Mouse (Mus musculus): Measurements from ENCODE around the gene Lce1i. TPM values are rescaled to one million over a fixed set of nuclear protein-coding genes. Genes with fewer than 3 reads are reported as not detected.
"Not testable (repeated sequence)": the region's sequence is repeated elsewhere in the genome, so short reads cannot be mapped to it uniquely, and the experiment has no call there.

Lce1i gene
- total RNA-seq (2017): not detected in 2 replicates

GRCm38 (mm10) chr3:92778799-92779198 is at the start of gene Lce1i:
TSS of gene Lce1i (minus strand) at chr3:92778899.
- ATAC-seq (replicated peaks; ENCODE audit: low read depth, poor library complexity, severe bottlenecking): no peak

DNA sequence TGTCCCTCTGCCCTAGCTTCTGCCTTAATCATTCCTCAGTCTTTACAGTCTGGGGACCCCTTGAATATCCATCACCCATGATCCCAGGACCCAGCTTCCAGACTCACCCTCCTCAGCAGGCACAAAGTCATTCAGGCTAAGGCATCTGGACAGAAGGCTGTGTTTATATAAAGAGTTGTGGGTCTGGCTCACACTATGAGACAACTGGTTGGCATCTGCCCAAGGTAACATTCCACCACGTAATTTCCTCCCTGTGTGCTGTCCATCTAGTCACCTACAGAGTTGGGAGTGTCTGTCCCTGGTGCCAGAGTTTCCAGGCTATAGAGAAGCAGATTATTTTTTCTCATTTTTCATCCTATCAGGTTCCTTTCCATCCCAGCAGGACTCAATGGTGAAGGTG is 48.4 kb upstream of the Lce1i start, which contains the start of gene Kprp:
Kprp (minus strand) TSS at position 140 of the 400 bp plus-strand sequence.
- no peak for ATAC-seq (replicated peaks; ENCODE audit: low read depth, poor library complexity, severe bottlenecking)

GRCm38 (mm10) chr3:92825808-92826207 is 47.1 kb upstream of the Lce1i start:
- ATAC-seq (replicated peaks; ENCODE audit: low read depth, poor library complexity, severe bottlenecking): no peak

DNA sequence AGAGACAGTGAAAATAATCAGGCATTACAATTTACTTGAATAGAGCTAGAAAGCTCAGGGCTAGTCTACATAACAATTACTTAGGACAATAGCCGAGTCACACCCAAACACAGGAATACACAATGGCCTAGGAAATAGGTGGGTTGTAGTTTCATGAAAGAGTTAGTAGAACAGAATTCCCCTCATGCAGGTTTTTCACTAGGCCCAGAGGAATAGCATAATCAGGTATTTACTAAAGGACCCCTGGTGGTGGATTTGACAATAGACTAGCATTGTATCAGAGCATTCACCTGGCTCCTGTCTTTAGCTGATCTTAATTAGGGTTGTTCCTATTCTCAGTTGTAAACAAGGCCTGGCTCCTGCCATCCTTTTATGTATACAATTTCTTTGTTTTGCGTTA is 37.3 kb upstream of the Lce1i start:
- ATAC-seq (replicated peaks; ENCODE audit: low read depth, poor library complexity, severe bottlenecking): not testable (repeated sequence)

DNA sequence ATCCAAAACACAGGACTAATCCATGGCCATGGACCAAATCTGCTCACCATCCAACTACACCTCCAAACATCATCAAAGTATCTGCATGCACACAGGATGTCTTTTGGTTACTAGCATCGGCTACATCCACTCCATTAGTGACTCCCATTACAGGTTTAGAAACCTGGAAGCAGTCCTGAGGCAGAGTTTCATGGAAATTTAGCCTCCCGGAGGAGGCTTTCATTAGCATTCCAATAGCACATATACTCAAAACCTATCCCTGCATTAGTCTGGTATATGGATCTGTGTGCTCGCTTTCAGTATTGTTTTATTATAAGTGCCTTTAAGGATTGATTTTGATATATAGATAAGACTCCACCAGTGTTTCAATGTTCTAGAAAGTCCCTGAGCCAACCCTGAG is 36.9 kb upstream of the Lce1i start:
- ATAC-seq (replicated peaks; ENCODE audit: low read depth, poor library complexity, severe bottlenecking): no peak

DNA sequence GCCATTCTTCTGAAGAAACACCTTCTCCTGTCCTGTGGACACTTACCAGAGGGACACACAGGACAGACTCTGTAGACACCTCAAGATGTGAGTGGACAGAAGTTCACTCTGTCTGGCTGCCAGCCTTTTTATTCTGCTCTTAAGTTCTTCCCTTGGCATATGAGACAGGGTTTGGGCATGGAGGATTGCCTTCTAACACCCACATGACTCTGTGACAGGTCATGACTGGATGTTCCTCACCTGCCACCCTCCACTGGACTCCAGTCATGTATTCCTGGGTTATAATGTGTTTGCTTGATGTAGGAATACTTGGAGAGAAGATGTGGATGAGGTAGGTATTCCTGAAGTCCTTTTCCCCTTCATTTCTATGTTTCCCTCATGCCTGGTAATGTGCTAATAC is 29.1 kb upstream of the Lce1i start, which contains the start of gene Lce1k:
Lce1k (minus strand) TSS at position 101 of the 400 bp plus-strand sequence.
- no peak for ATAC-seq (replicated peaks; ENCODE audit: low read depth, poor library complexity, severe bottlenecking)

DNA sequence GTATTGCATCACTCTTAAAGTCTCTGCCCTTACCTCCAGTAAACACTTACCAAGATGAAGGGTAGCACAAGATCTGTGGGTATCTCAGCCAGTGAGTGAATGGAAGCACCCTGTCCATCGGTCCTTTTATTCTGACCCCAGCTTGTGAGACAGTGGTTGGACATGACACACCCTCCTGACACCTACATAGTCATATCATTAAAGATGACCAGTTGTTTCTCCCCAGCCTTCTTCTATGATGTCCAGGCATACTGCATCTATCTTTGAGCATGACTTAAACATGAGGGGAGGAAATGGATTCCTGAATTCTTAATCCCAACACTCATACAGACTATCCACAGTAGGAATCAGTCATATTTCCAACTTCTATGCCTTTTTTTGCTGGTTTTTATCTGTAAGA is 11.7 kb upstream of the Lce1i start, which contains the start of gene Lce1j:
Lce1j (minus strand) TSS at position 101 of the 400 bp plus-strand sequence.
- ATAC-seq (replicated peaks; ENCODE audit: low read depth, poor library complexity, severe bottlenecking): no peak

- no peak for ATAC-seq (replicated peaks; ENCODE audit: low read depth, poor library complexity, severe bottlenecking)
These were observed 7.1 kb downstream of the Lce1i start for GRCm38 (mm10) chr3:92771573-92771972.

- ATAC-seq (replicated peaks; ENCODE audit: low read depth, poor library complexity, severe bottlenecking): no peak
These were observed 13.7 kb downstream of the Lce1i start, which contains the start of gene Lce1h for GRCm38 (mm10) chr3:92764965-92765364. TSS of gene Lce1h (minus strand) at chr3:92765065.

DNA sequence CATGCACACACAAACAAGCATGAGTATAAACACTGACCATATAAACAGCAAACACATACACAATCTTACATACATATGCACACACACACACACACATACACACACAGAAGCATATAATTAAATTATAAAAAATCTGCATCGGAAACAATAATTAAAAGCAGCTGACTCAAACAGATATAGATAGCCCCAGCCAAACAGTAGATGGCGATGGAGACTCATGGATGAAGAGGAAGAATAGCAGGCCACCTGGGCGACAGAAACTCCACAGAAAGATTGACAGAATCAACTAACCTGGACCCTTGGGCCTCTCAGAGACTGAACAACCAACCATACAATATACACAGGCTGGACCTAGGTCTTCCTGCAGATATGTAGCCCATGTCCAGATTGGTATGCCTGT is 25.5 kb downstream of the Lce1i start:
- ATAC-seq (replicated peaks; ENCODE audit: low read depth, poor library complexity, severe bottlenecking): no peak

DNA sequence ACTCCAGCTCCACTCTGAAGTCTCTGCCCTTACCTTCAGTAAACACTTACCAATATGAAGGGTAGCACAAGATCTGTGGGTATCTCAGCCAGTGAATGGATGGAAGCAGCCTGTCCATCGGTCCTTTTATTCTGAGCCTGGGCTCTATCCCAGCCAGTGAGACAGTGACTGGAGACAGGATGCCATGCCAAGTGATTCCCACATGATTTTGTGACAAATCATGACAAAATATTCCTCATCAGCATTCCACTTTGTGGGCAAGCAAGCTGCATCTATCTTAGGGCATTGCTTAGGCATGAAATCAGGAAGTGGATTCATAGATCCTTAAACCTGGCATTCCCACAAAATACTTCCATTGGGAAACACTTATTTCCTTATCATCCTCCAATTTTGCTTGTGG is 26.5 kb downstream of the Lce1i start, which contains the start of gene Lce1g:
Lce1g (minus strand) TSS at position 101 of the 400 bp plus-strand sequence.
- no peak for ATAC-seq (replicated peaks; ENCODE audit: low read depth, poor library complexity, severe bottlenecking)

DNA sequence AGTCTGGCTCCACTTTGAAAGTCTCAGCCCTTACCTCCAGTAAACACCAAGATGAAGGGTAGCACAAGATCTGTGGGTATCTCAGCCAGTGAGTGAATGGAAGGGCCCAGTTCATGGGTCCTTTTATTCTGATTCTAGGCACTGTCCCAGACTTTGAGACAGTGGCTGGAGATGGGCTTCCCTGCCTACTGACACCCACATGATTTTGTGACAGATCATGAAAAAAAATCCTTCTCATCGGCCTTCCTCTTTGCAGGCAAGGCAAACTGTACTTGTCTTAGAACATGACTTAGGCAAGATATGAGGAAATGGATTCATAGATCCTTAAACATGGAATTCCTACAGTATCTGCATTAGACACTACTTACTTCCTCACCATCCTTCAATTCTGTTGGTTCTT is 39.7 kb downstream of the Lce1i start, which contains the start of gene Gm38119:
Gm38119 (minus strand) TSS at position 101 of the 400 bp plus-strand sequence.
- ATAC-seq (replicated peaks; ENCODE audit: low read depth, poor library complexity, severe bottlenecking): no peak

Other genes starting within 250 kb of the Lce1i start
- not detected in 2 replicates for gene 2310046K23Rik, start 244.4 kb downstream of the Lce1i start, total RNA-seq (2017)
- not detected in 2 replicates for gene Ivl, start 205.2 kb downstream of the Lce1i start, total RNA-seq (2017)
- gene Smcp, start 189.9 kb downstream of the Lce1i start, total RNA-seq (2017): not detected in 2 replicates
- gene 2210017I01Rik, start 171.4 kb downstream of the Lce1i start, total RNA-seq (2017): not detected in 2 replicates
- not detected in 2 replicates for gene Lce6a, start 157.2 kb downstream of the Lce1i start, total RNA-seq (2017)
- not detected in 2 replicates for gene Lce1a1, start 130.6 kb downstream of the Lce1i start, total RNA-seq (2017)
- not detected in 2 replicates for gene Lce1b, start 122.0 kb downstream of the Lce1i start, total RNA-seq (2017)
- gene Lce1a2, start 108.6 kb downstream of the Lce1i start, total RNA-seq (2017): not detected in 2 replicates
- gene Lce1c, start 99.7 kb downstream of the Lce1i start, total RNA-seq (2017): not detected in 2 replicates
- not detected in 2 replicates for gene Lce1d, start 91.7 kb downstream of the Lce1i start, total RNA-seq (2017)
- gene Lce1e, start 69.8 kb downstream of the Lce1i start, total RNA-seq (2017): not detected in 2 replicates
- not detected in 2 replicates for gene Lce1f, start 58.5 kb downstream of the Lce1i start, total RNA-seq (2017)
- gene Gm38119, start 39.8 kb downstream of the Lce1i start, total RNA-seq (2017): not detected in 2 replicates
- gene Lce1g, start 26.6 kb downstream of the Lce1i start, total RNA-seq (2017): not detected in 2 replicates
- gene Lce1h, start 13.8 kb downstream of the Lce1i start, total RNA-seq (2017): not detected in 2 replicates
- not detected in 2 replicates for gene Lce1j, start 11.6 kb upstream of the Lce1i start, total RNA-seq (2017)
- not detected in 2 replicates for gene Lce1k, start 29.0 kb upstream of the Lce1i start, total RNA-seq (2017)
- not detected in 2 replicates for gene Kprp, start 48.3 kb upstream of the Lce1i start, total RNA-seq (2017)
- not detected in 2 replicates for gene Lce1l, start 72.4 kb upstream of the Lce1i start, total RNA-seq (2017)
- gene 2310050C09Rik, start 91.3 kb upstream of the Lce1i start, total RNA-seq (2017): not detected in 2 replicates
- gene Lce3a, start 147.3 kb upstream of the Lce1i start, total RNA-seq (2017): not detected in 2 replicates
- not detected in 2 replicates for gene Lce3b, start 154.1 kb upstream of the Lce1i start, total RNA-seq (2017)
- not detected in 2 replicates for gene Lce3c, start 165.6 kb upstream of the Lce1i start, total RNA-seq (2017)
- gene Lce3d, start 178.5 kb upstream of the Lce1i start, total RNA-seq (2017): not detected in 2 replicates
- not detected in 2 replicates for gene Lce3e, start 188.2 kb upstream of the Lce1i start, total RNA-seq (2017)
- gene Lce3f, start 213.3 kb upstream of the Lce1i start, total RNA-seq (2017): not detected in 2 replicates
- not detected in 2 replicates for gene Crct1, start 236.8 kb upstream of the Lce1i start, total RNA-seq (2017)
- gene Lce1m, start 240.2 kb upstream of the Lce1i start, total RNA-seq (2017): not detected in 2 replicates

Data from common myeloid progenitor, adult 5-6 weeks (primary cell).